Mouse (Mus musculus): Measurements from ENCODE around the gene Abcb5. TPM values are rescaled to one million over a fixed set of nuclear protein-coding genes. Genes with fewer than 3 reads are reported as not detected.
"Not testable (repeated sequence)": the region's sequence is repeated elsewhere in the genome, so short reads cannot be mapped to it uniquely, and the experiment has no call there.

The Abcb5 gene
- not detected in 2 replicates for polyA plus RNA-seq (2012; rRNA removed)

DNA sequence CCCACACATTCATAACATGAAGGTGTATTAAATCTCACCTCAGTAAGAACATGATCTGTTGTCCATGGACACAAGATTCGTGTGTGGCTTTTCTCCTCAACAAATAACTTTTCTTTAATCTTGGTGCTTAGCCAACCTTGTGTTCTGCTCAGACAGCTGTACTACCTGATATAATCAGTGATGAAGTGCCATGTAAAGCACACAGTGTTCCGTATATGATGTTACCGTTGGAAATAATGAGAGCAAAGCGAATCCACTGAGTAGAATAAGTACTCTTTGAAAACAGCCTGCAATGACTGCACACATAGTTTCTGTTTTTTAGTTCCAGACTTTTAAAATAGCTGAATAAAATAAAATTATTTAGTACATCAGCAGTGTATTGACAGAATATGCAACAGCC lies at the start of gene Abcb5:
TSS of gene Abcb5 (minus strand) at position 101 of the 400 bp plus-strand sequence.
- no peak for DNase-seq (ENCODE audit: extremely low spot score in 1 of 2, low spot score in 1 of 2)

DNA sequence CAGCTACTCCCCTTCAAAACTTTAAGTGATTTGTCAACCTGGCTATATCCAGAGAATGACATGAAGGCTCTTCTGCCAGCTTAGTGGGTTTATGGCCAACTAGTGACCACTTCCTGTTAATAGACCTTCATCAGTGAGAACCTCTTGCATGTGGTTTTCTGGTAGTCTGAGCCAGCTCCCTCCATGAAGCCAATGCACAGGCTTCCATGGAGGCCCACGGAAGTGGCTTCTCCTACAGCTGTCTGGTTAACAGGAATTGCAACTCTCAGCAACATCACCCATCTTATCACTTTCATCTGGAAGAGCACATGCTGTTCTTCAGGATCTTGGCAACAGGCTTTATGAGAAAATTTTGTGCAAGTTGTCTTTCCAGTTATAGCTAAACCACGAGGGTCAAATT lies 33.0 kb upstream of the Abcb5 start:
- no peak for DNase-seq (ENCODE audit: extremely low spot score in 1 of 2, low spot score in 1 of 2)

DNA sequence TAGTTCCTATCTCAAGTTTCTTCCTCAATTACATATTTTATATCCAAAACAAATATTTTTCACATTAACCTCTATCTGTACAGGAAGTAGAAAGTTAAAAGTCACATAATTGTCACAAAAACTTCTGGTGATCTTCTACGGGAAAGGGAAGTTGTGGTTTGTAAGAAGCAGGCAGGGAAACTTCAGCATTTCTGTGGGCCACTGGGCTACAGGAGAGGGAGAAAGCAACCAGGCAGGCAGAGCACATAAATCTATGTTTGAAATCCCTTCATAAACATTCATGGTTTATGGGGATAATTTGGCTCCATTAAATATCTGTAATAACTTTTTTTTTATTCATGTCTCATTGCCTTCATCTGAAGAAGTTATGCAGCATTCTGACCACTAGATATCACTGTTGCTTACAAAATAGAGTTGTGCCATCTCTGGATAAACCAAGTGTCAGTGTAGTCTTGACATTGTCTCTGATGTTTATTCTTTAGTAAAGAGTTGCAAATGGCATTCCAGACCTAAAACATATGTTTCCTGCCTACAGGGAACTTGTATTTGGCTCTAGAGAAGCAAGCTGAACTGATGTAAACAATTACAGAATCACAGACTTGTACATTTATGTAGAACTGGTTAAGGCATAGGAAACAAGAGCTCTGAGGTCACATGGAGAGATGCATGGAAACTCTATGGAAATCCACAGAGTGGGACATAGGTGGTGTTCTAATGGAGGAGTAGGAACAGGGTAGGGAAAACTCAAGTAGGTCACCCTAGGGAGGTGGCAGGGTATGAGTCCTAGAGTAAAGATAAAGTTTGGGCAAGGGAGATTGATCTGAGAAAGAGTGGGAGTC lies 28.3 kb upstream of the Abcb5 start:
- peak in 1 of 2 experiments; percentile 60 for DNase-seq (ENCODE audit: extremely low spot score in 1 of 2, low spot score in 1 of 2)

DNA sequence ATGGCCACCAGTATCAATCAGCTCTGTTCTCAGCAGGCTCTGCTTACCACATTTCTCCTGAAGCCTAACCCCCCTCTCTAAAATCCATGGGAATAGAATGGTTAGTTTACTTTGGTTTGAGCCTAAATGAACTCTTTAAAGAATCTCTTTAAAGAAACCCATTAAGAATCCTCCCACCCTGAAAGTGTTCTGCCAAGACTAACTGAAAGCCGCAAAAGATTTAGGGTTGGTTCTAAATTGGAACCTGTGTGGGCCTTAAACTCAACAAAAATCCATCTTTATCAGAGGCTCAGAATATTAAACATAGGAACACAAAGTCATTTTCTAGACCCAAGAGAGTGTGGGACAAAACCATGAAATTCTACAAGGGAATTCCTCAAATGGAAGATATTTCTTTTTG lies 18.6 kb upstream of the Abcb5 start:
- peak; percentile 37 to 58 for DNase-seq (ENCODE audit: extremely low spot score in 1 of 2, low spot score in 1 of 2)

DNA sequence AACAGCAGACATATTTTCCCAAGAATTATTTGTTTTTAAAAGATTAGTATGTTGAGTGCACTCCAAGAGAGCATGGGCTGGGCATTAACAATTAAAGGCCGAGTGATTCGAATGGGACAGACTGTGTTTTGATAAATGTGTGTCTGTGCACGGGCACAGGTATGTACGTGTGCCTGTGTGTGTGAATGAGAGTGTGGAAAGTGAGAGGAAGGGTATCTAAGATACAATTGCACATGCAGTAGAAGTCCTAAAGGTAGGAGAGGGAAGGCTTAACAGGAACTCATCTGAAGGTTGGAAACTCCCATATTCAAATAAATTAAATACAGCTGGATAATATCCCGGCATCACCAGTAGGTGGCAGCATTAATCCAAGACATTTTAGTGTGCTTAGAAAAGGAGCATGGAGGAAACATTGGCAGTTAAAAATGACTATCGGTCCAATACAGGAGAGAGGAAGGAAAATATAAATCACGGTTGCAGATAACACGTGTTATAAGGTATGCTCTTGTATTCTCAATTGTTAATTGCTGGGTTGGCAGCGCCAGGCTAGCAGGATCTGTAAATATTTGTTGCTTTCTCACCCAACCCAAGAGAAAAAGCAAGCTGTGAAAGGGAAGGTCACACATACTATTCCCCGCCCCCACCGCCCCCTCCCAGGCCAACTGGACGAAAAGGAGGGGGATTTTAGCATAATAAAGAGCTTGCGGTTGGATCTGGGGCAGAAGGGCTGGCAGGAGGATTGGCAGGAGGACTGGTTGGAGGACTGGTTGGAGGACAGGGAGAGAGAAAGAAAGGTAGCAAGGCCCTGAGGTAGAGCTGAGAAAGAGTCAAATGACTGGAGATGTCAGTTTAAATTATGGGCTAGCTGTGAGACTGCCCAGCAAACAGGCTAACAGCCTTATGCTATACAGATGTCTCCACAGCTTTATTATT lies 35.6 kb downstream of the Abcb5 start:
- DNase-seq (ENCODE audit: extremely low spot score in 1 of 2, low spot score in 1 of 2), result peak; percentile 49 to 90

DNA sequence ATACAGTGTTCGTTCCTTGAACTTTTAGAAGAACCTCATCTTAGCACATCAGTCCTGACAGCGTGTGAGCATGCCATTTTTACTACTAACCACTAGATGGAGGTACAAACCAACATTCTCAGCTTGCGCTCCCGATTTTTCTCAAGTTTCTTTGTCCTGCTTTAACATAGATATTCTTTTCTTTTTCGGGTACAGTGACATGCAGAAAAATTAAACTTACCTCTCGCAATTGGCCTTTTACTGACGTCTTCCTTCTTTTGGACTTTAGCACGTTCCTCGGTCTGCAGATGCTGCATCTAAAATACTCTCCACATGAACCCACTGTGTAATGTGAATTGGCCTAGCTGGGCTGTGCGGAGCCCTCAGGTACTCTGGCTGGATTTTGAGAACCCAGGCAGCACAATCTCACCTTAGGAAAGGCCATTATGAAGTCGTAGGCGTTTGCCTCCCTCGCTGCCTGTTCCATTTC lies 39.4 kb downstream of the Abcb5 start:
- DNase-seq (ENCODE audit: extremely low spot score in 1 of 2, low spot score in 1 of 2), result peak in 1 of 2 experiments; percentile 71

DNA sequence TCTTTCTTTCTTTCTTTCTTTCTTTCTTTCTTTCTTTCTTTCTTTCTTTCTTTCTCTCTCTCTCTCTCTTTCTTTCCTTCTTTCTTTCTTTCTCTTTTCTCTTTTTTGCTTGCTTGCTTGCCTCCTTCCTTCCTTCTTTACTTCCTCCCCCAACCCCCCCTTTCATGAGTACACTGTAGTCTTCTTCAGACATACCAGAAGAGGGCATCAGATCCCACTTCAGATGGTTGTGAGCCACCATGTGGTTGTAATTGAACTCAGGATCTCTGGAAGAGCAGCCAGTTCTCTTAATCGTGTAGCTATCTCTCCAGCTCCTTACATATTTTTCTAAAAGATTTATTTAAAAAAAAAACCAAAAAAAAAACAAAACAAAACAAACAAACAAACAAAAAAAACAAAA lies 42.3 kb downstream of the Abcb5 start:
- not testable (repeated sequence) for DNase-seq (ENCODE audit: extremely low spot score in 1 of 2, low spot score in 1 of 2)

DNA sequence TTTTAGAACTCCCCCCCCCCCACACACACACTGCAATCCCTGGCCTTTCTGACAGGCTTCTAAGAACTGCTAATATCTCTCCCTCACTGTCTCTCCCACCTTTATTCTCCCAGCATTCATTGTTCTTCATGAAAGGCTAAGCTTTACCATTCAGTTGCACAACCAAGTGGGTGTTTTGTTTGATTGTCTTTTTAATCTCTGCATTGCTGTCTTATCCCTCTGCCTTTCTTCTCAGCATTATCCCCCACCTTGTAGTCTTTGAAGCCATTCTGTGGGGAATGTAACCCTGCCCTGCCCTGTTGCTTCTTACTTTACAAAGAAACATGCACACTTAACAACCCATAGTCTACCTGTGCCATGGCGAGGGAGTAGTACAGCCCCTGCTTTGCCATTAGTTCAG lies 48.5 kb downstream of the Abcb5 start:
- DNase-seq (ENCODE audit: extremely low spot score in 1 of 2, low spot score in 1 of 2), result no peak

DNA sequence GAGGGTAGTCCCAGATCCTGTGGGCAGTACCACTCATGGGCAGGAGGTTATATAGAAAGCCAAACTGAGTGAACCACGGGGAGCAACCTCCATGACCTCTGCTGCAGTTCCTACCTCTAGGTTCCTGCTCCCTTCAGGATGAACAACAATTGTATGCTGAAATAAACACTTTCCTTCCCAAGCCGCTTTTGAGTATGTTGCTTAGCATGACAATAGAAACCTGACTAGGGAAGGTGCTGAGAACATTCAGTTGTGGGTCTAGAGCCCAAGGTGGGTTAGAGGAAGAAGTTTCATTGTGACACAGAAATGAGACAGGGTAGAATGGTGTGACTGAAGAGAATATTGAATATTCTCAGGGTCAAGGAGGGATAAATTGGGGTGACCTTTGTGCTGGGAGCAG lies 55.9 kb downstream of the Abcb5 start:
- no peak for DNase-seq (ENCODE audit: extremely low spot score in 1 of 2, low spot score in 1 of 2)

DNA sequence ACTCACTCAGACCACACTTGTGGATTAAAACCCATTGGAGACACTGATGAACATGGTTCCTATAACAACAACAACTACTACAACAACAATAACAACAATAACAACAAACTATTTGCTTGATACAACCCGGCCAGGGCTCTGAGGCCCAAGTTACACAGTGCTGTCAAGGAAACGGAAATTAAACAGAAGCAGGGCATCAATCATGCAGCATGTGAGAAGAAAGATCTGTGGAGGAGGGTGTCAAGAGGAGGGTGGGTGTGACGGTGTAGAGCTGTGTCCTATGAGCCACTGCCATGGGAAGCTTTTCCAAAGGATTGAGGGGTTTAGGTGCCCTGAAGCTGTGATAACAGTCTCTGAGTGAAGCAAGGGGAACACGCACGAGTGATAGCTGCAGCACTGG lies 64.0 kb downstream of the Abcb5 start:
- DNase-seq (ENCODE audit: extremely low spot score in 1 of 2, low spot score in 1 of 2), result no peak

DNA sequence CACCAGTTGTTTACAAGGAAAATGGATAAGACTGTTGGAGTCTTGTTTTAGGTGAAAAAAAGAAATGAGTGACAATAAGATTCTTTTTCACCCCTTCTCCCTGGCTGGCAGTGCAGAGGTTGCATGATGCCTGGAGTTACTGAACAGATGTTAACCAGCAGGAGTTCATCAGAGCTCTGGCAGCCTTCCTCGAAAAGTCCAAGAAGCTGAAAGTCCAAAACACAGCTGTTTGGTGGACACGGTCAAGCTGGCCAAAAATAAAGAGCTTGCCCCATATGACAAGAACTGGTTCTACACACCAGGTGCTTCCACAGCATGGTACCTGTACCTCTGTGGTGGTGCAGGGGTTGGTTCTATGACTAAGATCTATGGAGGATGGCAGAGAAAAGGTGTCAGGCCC lies 78.3 kb downstream of the Abcb5 start:
- DNase-seq (ENCODE audit: extremely low spot score in 1 of 2, low spot score in 1 of 2), result no peak

DNA sequence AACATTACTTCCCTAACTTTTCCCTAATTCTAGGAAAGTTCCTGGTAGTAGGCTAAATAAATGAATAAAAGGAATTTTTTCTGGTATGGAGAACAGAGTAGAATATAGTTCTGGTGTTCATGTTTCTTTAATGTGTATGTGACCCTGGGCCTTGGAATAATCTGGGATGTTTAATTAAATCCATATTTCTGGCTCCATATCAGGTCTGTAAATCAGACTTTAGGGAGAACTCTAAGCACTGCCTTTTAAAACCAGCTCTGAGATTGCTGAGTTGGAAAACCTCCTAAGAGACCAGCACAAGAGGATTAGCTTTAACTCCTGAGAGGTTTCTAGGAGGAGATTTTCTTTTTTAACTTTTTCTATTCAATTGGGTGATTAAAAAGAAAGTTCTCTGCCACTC lies 83.4 kb downstream of the Abcb5 start:
- DNase-seq (ENCODE audit: extremely low spot score in 1 of 2, low spot score in 1 of 2), result no peak

DNA sequence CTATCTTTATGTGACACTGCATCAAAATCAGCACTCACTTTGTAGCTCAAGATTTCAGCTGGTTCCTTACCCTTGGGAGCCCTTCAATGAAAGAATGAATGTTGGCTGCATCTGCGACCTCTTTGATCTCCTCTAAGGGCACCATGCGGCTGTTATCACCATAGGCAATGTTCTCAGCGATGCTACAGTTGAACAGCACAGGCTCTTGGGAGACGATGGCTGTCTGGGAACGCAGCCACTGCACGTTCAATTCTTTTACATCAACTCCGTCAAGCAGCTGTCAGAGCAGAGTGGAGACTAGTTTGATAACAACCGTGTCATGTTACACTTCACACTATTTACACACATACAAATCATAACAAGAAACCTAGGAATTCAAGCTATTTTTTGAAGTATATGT lies 93.5 kb downstream of the Abcb5 start:
- DNase-seq (ENCODE audit: extremely low spot score in 1 of 2, low spot score in 1 of 2), result no peak

DNA sequence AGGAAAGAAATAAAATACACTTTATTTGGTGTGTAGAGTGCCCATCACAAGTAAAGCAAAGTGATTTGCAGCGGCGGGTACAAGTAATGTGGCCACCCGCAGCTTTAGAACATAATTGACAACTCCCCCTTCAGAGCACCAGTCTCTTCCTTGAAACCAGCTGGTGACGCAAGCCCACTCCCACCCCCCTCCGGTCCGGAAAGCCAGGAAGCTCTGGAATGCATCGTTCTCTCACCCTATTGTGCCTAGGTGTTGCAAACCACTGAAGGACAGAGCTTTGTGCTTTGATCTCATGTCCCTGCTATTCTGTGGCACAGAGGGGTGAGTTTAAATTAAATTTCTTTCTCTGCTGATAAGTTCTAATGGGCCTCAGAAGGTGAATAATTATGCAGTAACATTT lies 110.1 kb downstream of the Abcb5 start:
- DNase-seq (ENCODE audit: extremely low spot score in 1 of 2, low spot score in 1 of 2), result no peak

DNA sequence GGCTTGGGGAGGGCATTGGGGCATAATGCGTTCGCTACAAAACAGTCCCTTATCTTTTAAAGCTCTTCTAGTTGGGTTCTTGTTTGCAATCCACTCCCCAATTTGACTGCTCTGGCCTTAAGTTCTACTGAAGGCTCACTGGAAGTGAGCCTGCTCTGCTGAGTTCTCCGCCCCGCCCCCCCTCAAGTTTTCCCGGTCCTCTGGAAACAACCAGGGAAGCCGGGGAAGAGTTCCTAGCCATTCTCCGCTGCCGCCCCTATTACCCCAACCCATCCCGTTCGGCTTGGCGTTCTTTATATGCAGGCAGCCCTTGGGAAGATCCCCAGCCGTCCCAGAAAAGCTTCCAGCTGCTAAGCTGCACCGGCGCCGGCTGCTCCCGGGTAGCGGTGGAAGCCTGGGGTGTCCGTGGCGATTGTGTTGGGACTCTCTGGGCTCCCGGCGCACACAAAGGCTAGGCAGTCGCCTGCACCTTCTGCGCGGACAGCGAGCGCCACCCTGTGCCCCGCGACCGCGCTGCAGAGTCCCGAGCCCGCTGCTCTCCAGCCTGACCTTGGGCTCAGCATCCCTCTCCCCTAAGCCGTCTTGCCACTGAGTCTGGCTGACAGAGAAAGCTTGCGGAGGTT lies 111.3 kb downstream of the Abcb5 start:
- peak in 1 of 2 experiments; percentile 70 for DNase-seq (ENCODE audit: extremely low spot score in 1 of 2, low spot score in 1 of 2)

DNA sequence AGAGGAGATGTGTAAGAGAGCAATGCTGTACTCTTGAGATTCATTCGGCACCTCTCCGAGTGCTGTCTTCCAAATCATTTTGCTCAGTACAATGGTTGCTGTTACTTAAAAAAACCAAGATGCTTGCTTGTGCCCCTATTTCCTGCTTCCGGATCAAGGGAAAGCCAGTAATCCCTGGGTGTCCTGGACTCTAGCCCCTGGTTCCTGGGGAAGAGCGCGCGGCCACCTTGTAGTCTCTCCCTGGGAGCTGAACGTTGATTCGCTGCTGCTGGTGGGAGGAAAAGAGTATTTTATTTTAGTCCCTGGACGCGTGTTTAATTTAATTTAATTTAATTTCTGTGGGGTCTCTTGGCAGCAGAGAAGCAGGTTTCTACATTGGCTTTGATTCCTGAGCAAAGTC lies 111.8 kb downstream of the Abcb5 start:
- no peak for DNase-seq (ENCODE audit: extremely low spot score in 1 of 2, low spot score in 1 of 2)

DNA sequence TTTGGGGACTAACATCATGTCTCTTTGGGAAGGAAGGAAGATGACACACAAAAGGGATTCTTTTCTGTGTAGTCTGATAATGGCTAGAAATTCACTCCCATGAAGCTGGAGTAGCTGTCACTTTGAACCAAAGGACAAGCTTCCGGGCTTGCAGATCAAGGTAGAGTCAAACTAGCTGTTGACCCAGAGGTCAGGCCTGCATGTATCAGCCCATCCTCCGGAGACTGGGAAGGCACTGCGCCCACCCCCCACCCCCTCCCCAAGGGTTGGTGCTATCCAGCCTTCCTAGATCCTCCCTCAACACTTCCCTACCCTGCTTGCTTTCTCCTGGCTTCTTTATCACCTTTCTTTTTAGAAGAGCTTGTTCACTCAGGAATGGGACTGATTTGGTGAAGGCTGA lies 112.9 kb downstream of the Abcb5 start:
- no peak for DNase-seq (ENCODE audit: extremely low spot score in 1 of 2, low spot score in 1 of 2)

DNA sequence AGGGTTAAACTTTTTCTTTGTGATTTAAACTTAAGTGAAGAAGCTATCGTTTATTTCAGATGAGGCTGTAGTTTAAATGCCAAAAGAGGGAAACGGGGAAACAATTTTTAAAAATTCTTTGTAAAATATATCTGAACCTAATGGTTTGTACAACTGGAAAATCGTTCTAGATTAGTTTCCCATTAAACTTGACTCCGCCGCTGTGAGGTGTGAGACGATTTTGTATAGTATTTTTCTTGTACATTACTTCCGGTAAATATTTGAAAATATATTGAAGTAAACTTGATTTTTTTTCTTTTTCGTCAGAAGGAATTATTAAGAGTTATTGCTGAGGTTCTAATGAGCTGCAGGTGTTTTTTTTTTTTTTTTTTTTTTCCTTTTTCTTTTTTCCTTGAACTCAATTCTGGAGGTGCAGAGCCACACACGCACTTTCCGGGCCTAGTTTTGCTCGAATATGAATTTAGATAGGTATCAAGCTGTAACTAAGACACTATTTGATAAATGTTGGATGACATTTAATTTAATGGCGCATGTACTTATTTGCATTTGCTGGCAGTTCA lies 115.3 kb downstream of the Abcb5 start:
- DNase-seq (ENCODE audit: extremely low spot score in 1 of 2, low spot score in 1 of 2), result no peak

DNA sequence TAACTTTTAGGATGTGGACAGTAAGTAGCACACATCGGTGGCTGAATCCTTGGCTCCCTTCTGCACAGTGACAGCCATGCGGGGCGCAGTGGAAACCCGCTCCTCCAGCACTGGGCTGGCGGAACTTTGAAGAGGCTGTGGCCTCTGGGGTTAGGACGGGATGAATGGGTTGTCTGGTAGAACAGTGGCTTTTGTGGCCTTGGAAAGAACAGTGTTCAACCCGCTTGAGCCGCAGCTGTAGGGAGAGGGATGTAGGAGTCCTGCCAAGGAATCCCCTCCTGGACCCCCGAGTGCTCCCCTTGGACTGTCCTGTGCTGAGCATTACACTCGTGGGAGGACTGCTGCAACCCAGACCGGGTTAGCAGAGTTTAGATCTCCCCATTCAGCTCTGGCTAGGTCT lies 116.2 kb downstream of the Abcb5 start:
- no peak for DNase-seq (ENCODE audit: extremely low spot score in 1 of 2, low spot score in 1 of 2)

DNA sequence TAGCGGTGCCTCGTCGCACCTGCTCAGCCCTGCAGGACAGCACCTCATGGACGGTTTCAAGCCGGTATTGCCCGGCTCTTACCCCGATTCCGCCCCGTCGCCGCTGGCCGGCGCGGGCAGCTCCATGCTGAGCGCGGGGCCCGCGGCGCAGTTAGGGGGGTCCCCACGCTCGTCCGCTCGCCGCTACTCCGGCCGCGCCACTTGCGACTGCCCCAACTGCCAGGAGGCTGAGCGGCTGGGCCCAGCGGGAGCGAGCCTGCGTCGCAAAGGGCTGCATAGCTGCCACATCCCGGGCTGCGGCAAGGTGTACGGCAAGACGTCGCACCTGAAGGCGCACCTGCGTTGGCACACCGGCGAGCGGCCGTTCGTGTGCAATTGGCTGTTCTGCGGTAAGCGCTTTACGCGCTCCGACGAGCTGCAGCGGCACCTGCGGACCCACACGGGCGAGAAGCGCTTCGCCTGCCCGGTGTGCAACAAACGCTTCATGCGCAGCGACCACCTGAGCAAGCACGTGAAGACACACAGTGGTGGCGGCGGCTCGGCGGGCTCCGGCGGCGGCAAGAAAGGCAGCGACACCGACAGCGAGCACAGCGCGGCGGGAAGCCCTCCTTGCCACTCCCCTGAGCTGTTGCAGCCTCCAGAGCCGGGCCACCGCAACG lies 116.9 kb downstream of the Abcb5 start:
- no peak for DNase-seq (ENCODE audit: extremely low spot score in 1 of 2, low spot score in 1 of 2)

Data from frontal cortex, adult 2 months (tissue).